Mouse (Mus musculus): ENCODE results near the gene Cenpx.

Gene Cenpx

GRCm38 (mm10) chr11:120723509-120723908 is 10.0 kb upstream of the Cenpx start:
- DNase-seq (ENCODE audit: low spot score), result no peak

- no peak for DNase-seq (ENCODE audit: low spot score)
Measured at GRCm38 (mm10) chr11:120722761-120723382, 9.3 kb upstream of the Cenpx start.

- no peak for DNase-seq (ENCODE audit: low spot score)
Measured at GRCm38 (mm10) chr11:120722067-120722630, 8.6 kb upstream of the Cenpx start.

- peak; percentile 61 for DNase-seq (ENCODE audit: low spot score)
Measured at GRCm38 (mm10) chr11:120721124-120722066, 7.9 kb upstream of the Cenpx start, which contains the start of gene Rac3. Gene Rac3, plus strand, starts transcription at chr11:120721470.

GRCm38 (mm10) chr11:120720450-120720849 is 6.9 kb upstream of the Cenpx start:
- peak; percentile 90 for DNase-seq (ENCODE audit: low spot score)

GRCm38 (mm10) chr11:120719841-120720376 is 6.4 kb upstream of the Cenpx start:
- no peak for DNase-seq (ENCODE audit: low spot score)

- no peak for DNase-seq (ENCODE audit: low spot score)
Measured at GRCm38 (mm10) chr11:120719242-120719641, 5.7 kb upstream of the Cenpx start.

- DNase-seq (ENCODE audit: low spot score), result no peak
Measured at GRCm38 (mm10) chr11:120715131-120715530, 1.6 kb upstream of the Cenpx start.

- no peak for DNase-seq (ENCODE audit: low spot score)
Measured at GRCm38 (mm10) chr11:120714546-120714945, 1.0 kb upstream of the Cenpx start.

GRCm38 (mm10) chr11:120712771-120713568 is 568 bp downstream of the Cenpx start:
- DNase-seq (ENCODE audit: low spot score), result peak; percentile 47

- DNase-seq (ENCODE audit: low spot score), result no peak
Measured at GRCm38 (mm10) chr11:120711980-120712604, 1.4 kb downstream of the Cenpx start.

- no peak for DNase-seq (ENCODE audit: low spot score)
Measured at GRCm38 (mm10) chr11:120710672-120711071, 2.9 kb downstream of the Cenpx start.

GRCm38 (mm10) chr11:120709551-120709950 is 4.0 kb downstream of the Cenpx start:
- no peak for DNase-seq (ENCODE audit: low spot score)

- no peak for DNase-seq (ENCODE audit: low spot score)
Measured at GRCm38 (mm10) chr11:120707969-120708368, 5.6 kb downstream of the Cenpx start.

GRCm38 (mm10) chr11:120707225-120707624 is 6.3 kb downstream of the Cenpx start:
- no peak for DNase-seq (ENCODE audit: low spot score)

- no peak for DNase-seq (ENCODE audit: low spot score)
Measured at GRCm38 (mm10) chr11:120706120-120706519, 7.4 kb downstream of the Cenpx start.

- no peak for DNase-seq (ENCODE audit: low spot score)
Measured at GRCm38 (mm10) chr11:120704486-120705325, 8.8 kb downstream of the Cenpx start.

- no peak for DNase-seq (ENCODE audit: low spot score)
Measured at GRCm38 (mm10) chr11:120703696-120704454, 9.7 kb downstream of the Cenpx start.

GRCm38 (mm10) chr11:120697741-120698140 is 15.8 kb downstream of the Cenpx start:
- DNase-seq (ENCODE audit: low spot score), result no peak

- no peak for DNase-seq (ENCODE audit: low spot score)
Measured at GRCm38 (mm10) chr11:120696568-120696967, 17.0 kb downstream of the Cenpx start.
